Mouse (Mus musculus) bone marrow macrophage, adult 2 months (primary cell): Measurements from ENCODE around the gene Rnf111. TPM values are rescaled to one million over a fixed set of nuclear protein-coding genes. Genes with fewer than 3 reads are reported as not detected.

Experiments used
- H3K27ac ChIP-seq: 2 replicates; pipeline ENCODE4 v1.5.1; 2012; ENCODE audit warnings: low read depth, low read length; ENCODE audit not compliant: insufficient read depth
- H3K4me1 ChIP-seq: 2 replicates; pipeline ENCODE4 v1.6.1; 2012; ENCODE audit warnings: low read length; ENCODE audit not compliant: control insufficient read depth, insufficient read depth
- H3K4me3 ChIP-seq: 2 replicates; pipeline ENCODE4 v1.5.1; 2012; ENCODE audit warnings: mild to moderate bottlenecking, low read length, moderate library complexity; ENCODE audit not compliant: insufficient read depth
- CTCF ChIP-seq: IDR thresholded peaks from 2 replicates; pipeline ENCODE4 v1.5.1; 2012; ENCODE audit warnings: low read depth, mild to moderate bottlenecking, low read length, moderate library complexity
- POLR2A ChIP-seq: IDR thresholded peaks from 2 replicates; pipeline ENCODE4 v1.6.1; 2012; ENCODE audit warnings: mild to moderate bottlenecking, low read depth, low read length, borderline replicate concordance
- polyA plus RNA-seq: library from polyadenylated mRNA; stranded (reverse); fragments of >200 nt; gene quantifications from 2 replicates; pipeline ENCODE4 v1.2.4, GENCODE M21; 2012; ENCODE audit not compliant: missing spikeins, insufficient read depth, insufficient read length

Rnf111 gene
- polyA plus RNA-seq, 1 experiment = 61.9 TPM

GRCm38 (mm10) chr9:70533328-70533727 lies 29.8 kb upstream of the Rnf111 start:
- no peak for TF ChIP-seq POLR2A
- no peak for TF ChIP-seq CTCF
- no peak overlapping the region for H3K4me3 ChIP-seq
- H3K4me1 ChIP-seq = no peaks in the 10 kb centered on the region
- no peak overlapping the region for H3K27ac ChIP-seq

DNA sequence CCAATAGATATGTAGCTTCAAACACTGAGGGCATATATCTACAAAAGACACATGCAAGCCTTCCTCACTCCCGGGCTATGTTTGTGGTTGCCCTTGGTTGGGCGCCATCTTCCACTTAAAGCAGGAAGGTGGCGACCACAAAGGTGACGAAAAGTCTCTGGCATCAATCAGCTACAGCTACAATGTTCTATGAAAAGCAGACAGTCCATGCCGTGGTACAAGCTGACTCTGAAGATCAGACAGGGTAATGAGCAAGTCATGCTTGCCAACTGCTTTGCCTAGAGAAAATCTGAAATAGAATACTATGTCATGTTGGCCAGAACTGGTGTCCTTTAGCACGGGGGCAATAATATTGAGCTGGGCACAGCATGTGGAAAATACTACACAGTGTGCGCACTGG lies 20.8 kb upstream of the Rnf111 start:
- no peak overlapping the region for H3K27ac ChIP-seq
- H3K4me3 ChIP-seq = no peak overlapping the region
- TF ChIP-seq CTCF (no peak), POLR2A (no peak)
- H3K4me1 ChIP-seq = peaks cover 4% of the 10 kb centered on the region; the same call in 1 of the 2 replicates

- Histone ChIP-seq H3K4me3 (no peak overlapping the region), H3K4me1 (peaks cover 4% of the 10 kb centered on the region; the same call in 1 of the 2 replicates), H3K27ac (no peak overlapping the region)
- TF ChIP-seq CTCF (no peak), POLR2A (no peak)
These were observed 20.3 kb upstream of the Rnf111 start for GRCm38 (mm10) chr9:70523813-70524212.

DNA sequence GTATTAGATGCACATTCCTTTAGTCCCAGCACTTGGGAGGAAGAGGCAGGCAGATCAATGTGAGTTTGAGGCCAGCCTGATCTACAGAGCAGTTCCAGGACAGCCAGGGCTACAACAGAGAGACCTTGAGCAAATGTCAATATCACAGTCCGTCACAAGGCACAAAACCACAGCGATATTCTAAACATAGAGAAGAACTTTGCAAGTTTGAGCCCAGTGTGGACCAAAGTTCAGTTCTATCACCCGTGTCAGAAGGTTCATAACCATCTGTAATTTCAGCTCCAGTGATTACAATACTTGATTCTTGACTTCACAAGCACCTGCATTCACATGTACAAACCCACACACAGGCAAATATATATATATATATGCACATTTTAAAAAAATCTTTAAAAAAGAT lies 17.1 kb upstream of the Rnf111 start:
- Histone ChIP-seq H3K27ac (no peak overlapping the region), H3K4me3 (no peak overlapping the region), H3K4me1 (peaks cover 4% of the 10 kb centered on the region; the same call in 1 of the 2 replicates)
- TF ChIP-seq CTCF = no peak
- no peak for TF ChIP-seq POLR2A

- H3K4me1 ChIP-seq = peaks cover 4% of the 10 kb centered on the region; the same call in 1 of the 2 replicates
- H3K27ac ChIP-seq = no peak overlapping the region
- no peak overlapping the region for H3K4me3 ChIP-seq
- no peak for TF ChIP-seq POLR2A
- TF ChIP-seq CTCF = no peak
These were observed 8.2 kb upstream of the Rnf111 start for GRCm38 (mm10) chr9:70511681-70512080.

DNA sequence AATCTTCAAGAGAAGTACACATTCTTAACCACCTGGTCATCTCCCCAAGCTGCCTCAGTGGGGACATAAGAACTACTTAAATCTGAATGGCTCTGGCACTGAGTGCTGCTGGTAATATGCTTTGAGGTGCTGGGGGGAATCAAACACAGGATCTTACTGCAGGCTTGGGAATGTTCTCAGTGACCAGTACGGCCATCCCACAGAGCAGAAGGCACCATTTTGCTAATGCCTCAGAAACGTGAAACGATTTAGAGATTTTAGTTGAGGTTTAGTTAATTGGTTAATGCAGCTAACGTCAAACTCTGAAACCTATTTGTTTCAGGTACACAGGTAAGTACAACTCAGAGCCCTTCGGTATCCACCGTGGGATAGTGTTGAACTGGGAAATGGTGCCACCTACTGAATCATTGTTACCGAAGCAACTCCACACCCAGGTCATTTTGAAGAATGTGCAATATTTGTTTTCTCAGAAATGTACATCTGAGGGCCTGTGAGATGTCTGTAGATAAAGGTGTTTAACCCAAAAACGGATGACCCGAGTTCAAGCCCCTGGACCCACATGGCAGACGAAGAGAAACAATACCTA lies 7.6 kb upstream of the Rnf111 start:
- peaks cover 4% of the 10 kb centered on the region; the same call in 1 of the 2 replicates for H3K4me1 ChIP-seq
- no peak overlapping the region for H3K27ac ChIP-seq
- H3K4me3 ChIP-seq = no peak overlapping the region
- TF ChIP-seq POLR2A (no peak), CTCF (no peak)

GRCm38 (mm10) chr9:70509906-70510525 lies 6.5 kb upstream of the Rnf111 start:
- Histone ChIP-seq H3K4me3 (no peak overlapping the region), H3K4me1 (peaks cover 7% of the 10 kb centered on the region), H3K27ac (no peak overlapping the region)
- TF ChIP-seq CTCF (no peak), POLR2A (no peak)

- TF ChIP-seq POLR2A (no peak), CTCF (no peak)
- H3K27ac ChIP-seq = no peak overlapping the region
These were observed 3.3 kb upstream of the Rnf111 start for GRCm38 (mm10) chr9:70506787-70507186.

DNA sequence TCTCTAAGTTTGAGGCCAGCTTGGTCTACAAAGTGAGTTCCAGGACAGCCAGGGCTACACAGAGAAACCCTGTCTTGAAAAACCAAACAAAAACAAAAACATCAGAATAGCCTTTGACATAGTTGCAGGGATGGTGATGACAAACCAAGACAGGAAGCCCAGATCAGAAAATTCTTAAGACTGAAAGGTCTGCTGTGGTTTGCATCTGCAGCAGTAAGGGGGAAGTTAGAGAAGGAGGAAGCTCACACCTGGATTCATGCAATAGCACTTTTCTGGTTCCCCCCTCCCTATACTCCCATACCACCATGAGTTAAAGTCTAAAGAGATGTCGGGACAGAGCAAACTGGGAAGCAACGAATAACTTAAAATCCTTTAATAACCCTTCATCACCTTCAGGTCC lies 2.7 kb upstream of the Rnf111 start:
- Histone ChIP-seq H3K27ac (no peak overlapping the region), H3K4me1 (peaks cover 9% of the 10 kb centered on the region), H3K4me3 (no peak overlapping the region)
- TF ChIP-seq CTCF (no peak), POLR2A (no peak)

More at GRCm38 (mm10) chr9:70506787-70507186, 3.3 kb upstream of the Rnf111 start:
- Histone ChIP-seq H3K4me3 (no peak overlapping the region), H3K4me1 (peaks cover 9% of the 10 kb centered on the region)

- TF ChIP-seq CTCF (no peak), POLR2A (0 out of 2 replicates have a peak, but pooled peaks have one; percentile 13)
- Histone ChIP-seq H3K27ac (peak overlapping the region; percentile 95), H3K4me3 (peak overlapping the region; percentile 85), H3K4me1 (peaks cover 6% of the 10 kb centered on the region; the same call in 1 of the 2 replicates)
These were observed 416 bp downstream of the Rnf111 start for GRCm38 (mm10) chr9:70503015-70503603.

GRCm38 (mm10) chr9:70502284-70503014 lies 1.1 kb downstream of the Rnf111 start:
- peaks cover 8% of the 10 kb centered on the region for H3K4me1 ChIP-seq
- peak overlapping the region; percentile 85 for H3K4me3 ChIP-seq
- TF ChIP-seq CTCF = no peak
- no peak for TF ChIP-seq POLR2A
- H3K27ac ChIP-seq = peak overlapping the region; percentile 95
